Mouse (Mus musculus) kidney, adult 2 months (tissue): ENCODE results near the gene Nrap.

Experiments
- CTCF ChIP-seq: fragments of 200-500 bp; conservative IDR thresholded peaks from 2 replicates; pipeline ENCODE4 v1.5.1; 2011; ENCODE audit warnings: low read depth, mild to moderate bottlenecking, control low read depth, low read length, moderate library complexity, mixed read lengths; ENCODE audit not compliant: insufficient read depth, insufficient read length
- POLR2A ChIP-seq: fragments of 200-500 bp; IDR thresholded peaks from one replicate; pipeline ENCODE4 v1.6.1; 2011; ENCODE audit warnings: low read depth, low read length, control low read depth

DNA sequence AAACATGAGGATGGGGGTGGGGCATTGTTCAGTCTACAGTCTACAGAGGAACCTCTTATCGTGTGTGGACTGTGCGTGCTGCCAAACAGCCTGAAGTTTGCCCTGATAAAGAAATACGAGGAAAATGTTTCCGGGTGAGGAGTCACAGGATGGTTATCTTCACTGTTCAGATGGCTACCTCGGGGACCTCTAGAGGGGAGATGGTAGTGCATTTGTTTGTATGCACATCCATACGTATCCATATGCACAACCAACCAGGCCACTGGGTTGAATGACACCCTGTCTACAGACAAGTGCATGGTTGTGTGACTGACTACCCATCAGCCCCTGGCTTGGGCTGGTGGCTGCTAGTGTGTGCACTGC, 49.2 kb upstream of the Nrap start:
- TF ChIP-seq POLR2A = no peak
- TF ChIP-seq CTCF = no peak
